ENCODE assay signal across 18 mouse cellular contexts in the genomic region with DNA sequence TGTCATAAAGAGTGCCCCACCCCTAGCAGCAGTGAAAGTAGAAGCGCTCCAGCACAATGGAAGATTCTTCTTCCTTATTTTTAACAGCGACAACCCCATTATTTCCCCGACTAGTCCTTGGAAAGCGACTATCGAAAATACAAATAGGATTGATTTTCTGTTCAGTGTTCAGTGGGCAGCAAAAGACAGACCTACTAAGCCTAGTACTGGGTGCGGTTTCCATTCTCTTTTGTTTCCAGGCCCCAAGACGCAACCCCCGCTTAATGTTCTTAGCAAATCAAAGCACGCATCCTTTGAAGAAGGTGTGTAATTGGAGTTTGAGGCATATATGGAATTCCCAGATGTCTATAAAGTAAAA. TPM values are rescaled to one million over a fixed set of nuclear protein-coding genes. Genes with fewer than 3 reads are reported as not detected.
DNase-seq lines count a peak whose midpoint lies in the region; ATAC-seq lines count a peak whose summit lies in the region.
"Had no signal": no experiment of that assay in that cellular context is flagged by ENCODE, and none has a peak within 500 bp of the region (broad histone marks: within the 10 kb centered on the region; RNA-seq: fewer than 3 reads in every experiment).

No protein-coding gene starts in this region.

- no peaks in the 10 kb centered on the region for H3K36me3 ChIP-seq in heart, embryonic 14.5 days (ENCODE audit: control insufficient read depth, insufficient read depth, low read length)
- no peaks in the 10 kb centered on the region for H3K36me3 ChIP-seq in heart, embryonic 10.5 days
- H3K36me3 ChIP-seq in embryonic facial prominence, embryonic 13.5 days: no peaks in the 10 kb centered on the region
- no peaks in the 10 kb centered on the region for H3K36me3 ChIP-seq in limb, embryonic 15.5 days
- H3K36me3 ChIP-seq: forebrain, embryonic 15.5 days had no signal

- no peak overlapping the region for H3K9ac ChIP-seq in heart, embryonic 14.5 days (ENCODE audit: low read length)
- H3K9ac ChIP-seq in embryonic facial prominence, embryonic 13.5 days: peak overlapping the region; percentile 91
- peak overlapping the region; percentile 18; the same call in 1 of the 2 replicates for H3K9ac ChIP-seq in limb, embryonic 15.5 days
- H3K9ac ChIP-seq: forebrain, embryonic 15.5 days had no signal

- H3K27ac ChIP-seq in heart, embryonic 14.5 days (replicated peaks in 1 of 2; ENCODE audit: control insufficient read depth in 1 of 2, insufficient read depth in 1 of 2, low read depth in 2 of 2, low read length in 2 of 2): no peak overlapping the region
- H3K27ac ChIP-seq in heart, embryonic 10.5 days: no peak overlapping the region
- no peak overlapping the region for H3K27ac ChIP-seq in brown adipose tissue, adult 24 weeks (replicated peaks; ENCODE audit: low read depth, low read length)
- peak overlapping the region; percentile 98 for H3K27ac ChIP-seq in embryonic facial prominence, embryonic 13.5 days
- peak overlapping the region; percentile 84 for H3K27ac ChIP-seq in limb, embryonic 15.5 days
- H3K27ac ChIP-seq: forebrain, embryonic 15.5 days had no signal

- H3K4me2 ChIP-seq in heart, embryonic 14.5 days (ENCODE audit: low read length): peak overlapping the region; percentile 22
- peak overlapping the region; percentile 76 for H3K4me2 ChIP-seq in embryonic facial prominence, embryonic 13.5 days
- H3K4me2 ChIP-seq in limb, embryonic 15.5 days: peak overlapping the region; percentile 36
- H3K4me2 ChIP-seq: forebrain, embryonic 15.5 days had no signal

- 39% methylated on average over 9 of the region's 9 CpGs for whole genome bisulfite sequencing in heart, embryonic 14.5 days
- 27% methylated on average over 9 of the region's 9 CpGs for WGBS in heart, embryonic 10.5 days
- WGBS in embryonic facial prominence, embryonic 13.5 days: 5% methylated on average over 9 of the region's 9 CpGs
- 17% methylated on average over 9 of the region's 9 CpGs for WGBS in limb, embryonic 15.5 days

- no peak overlapping the region for H3K4me3 ChIP-seq in heart, embryonic 14.5 days (ENCODE audit: control insufficient read depth in 1 of 2, insufficient read depth in 1 of 2, low read depth in 1 of 2, low read length in 2 of 2)
- H3K4me3 ChIP-seq in heart, embryonic 10.5 days: no peak overlapping the region
- 0 out of 2 replicates have a peak overlapping the region, but pooled peaks have one; percentile 6 for H3K4me3 ChIP-seq in brown adipose tissue, adult 24 weeks (ENCODE audit: insufficient read depth, low read depth, low read length)
- H3K4me3 ChIP-seq in embryonic facial prominence, embryonic 13.5 days: peak overlapping the region; percentile 90
- peak overlapping the region; percentile 36 for H3K4me3 ChIP-seq in limb, embryonic 15.5 days
- H3K4me3 ChIP-seq: forebrain, embryonic 15.5 days had no signal

- H3K4me1 ChIP-seq in heart, embryonic 14.5 days (ENCODE audit: control insufficient read depth in 2 of 2, insufficient read depth in 2 of 2, low read length in 2 of 2): peaks cover 0 to 14% of the 10 kb centered on the region in 2 experiments; a peak in 3 of 4 replicates
- peaks cover 27% of the 10 kb centered on the region for H3K4me1 ChIP-seq in heart, embryonic 10.5 days
- H3K4me1 ChIP-seq in brown adipose tissue, adult 24 weeks (ENCODE audit: control insufficient read depth, insufficient read depth, insufficient read length, low read length): peaks cover 2% of the 10 kb centered on the region; the same call in 1 of the 2 replicates
- H3K4me1 ChIP-seq in embryonic facial prominence, embryonic 13.5 days: peaks cover 50% of the 10 kb centered on the region
- H3K4me1 ChIP-seq in limb, embryonic 15.5 days: peaks cover 34% of the 10 kb centered on the region

- ATAC-seq in heart, embryonic 14.5 days (ENCODE audit: insufficient number of reproducible peaks, insufficient read depth, low FRiP score, low read depth): no peak
- no peak for ATAC-seq in embryonic facial prominence, embryonic 13.5 days (ENCODE audit: insufficient number of reproducible peaks, insufficient read depth, low FRiP score, low TSS enrichment, low read depth)
- no peak for ATAC-seq in limb, embryonic 15.5 days (ENCODE audit: insufficient number of reproducible peaks, low FRiP score, low TSS enrichment, low read depth)
- ATAC-seq: CD4-positive, CD25-positive, alpha-beta regulatory T cell, adult 4 months; forebrain, embryonic 15.5 days; intestine, embryonic 16.5 days had no signal

- H3K9me3 ChIP-seq in heart, embryonic 14.5 days (ENCODE audit: control insufficient read depth, low read length): no peaks in the 10 kb centered on the region
- H3K9me3 ChIP-seq in heart, embryonic 10.5 days: no peaks in the 10 kb centered on the region
- H3K9me3 ChIP-seq in embryonic facial prominence, embryonic 13.5 days: no peaks in the 10 kb centered on the region
- H3K9me3 ChIP-seq in limb, embryonic 15.5 days: no peaks in the 10 kb centered on the region
- H3K9me3 ChIP-seq: forebrain, embryonic 15.5 days had no signal

- no peak for DNase-seq in heart, embryonic 10.5 days (ENCODE audit: low spot score)
- no peak for DNase-seq in kidney, adult 9 months
- no peak for DNase-seq in spleen, postnatal 10 days (ENCODE audit: low spot score in 2 of 2)
- DNase-seq: adrenal gland, postnatal 36 days; cerebellum, adult 11 months; kidney, postnatal 10 days; lung, postnatal 36 days; right cerebral cortex, postnatal 25 days; thymus, adult 18-20 months had no signal

- H3K27me3 ChIP-seq in heart, embryonic 14.5 days (ENCODE audit: control insufficient read depth, insufficient read depth, low read length): peaks cover 82% of the 10 kb centered on the region
- peaks cover 91% of the 10 kb centered on the region for H3K27me3 ChIP-seq in heart, embryonic 10.5 days (ENCODE audit: insufficient read depth, poor library complexity, severe bottlenecking)
- H3K27me3 ChIP-seq in embryonic facial prominence, embryonic 13.5 days: peaks cover 26% of the 10 kb centered on the region
- H3K27me3 ChIP-seq in limb, embryonic 15.5 days: peaks cover 31% of the 10 kb centered on the region

RNA-seq across cellular contexts. Expression of a gene that starts 5.3 kb away (rescaled TPM):
- 3.8 and 6.3 TPM in 2 replicates for polyA plus RNA-seq in heart, embryonic 14.5 days (2014; fragmentation: Nextera tagmentation; extraction: Ambion mirVana)
- 7.5 and 17.4 TPM in 2 replicates for polyA plus RNA-seq in heart, embryonic 10.5 days (2016; fragmentation: Nextera tagmentation; extraction: Ambion mirVana)
- 20.2 and 23.3 TPM in 2 replicates for polyA plus RNA-seq in brown adipose tissue, adult 24 weeks (2012; ENCODE audit: insufficient read depth, insufficient read length, missing spikeins)
- 56.1 and 63.1 TPM in 2 replicates for polyA plus RNA-seq in embryonic facial prominence, embryonic 13.5 days (2015; fragmentation: Nextera tagmentation; extraction: Ambion mirVana)
- 27.9 and 43.7 TPM in 2 replicates for polyA plus RNA-seq in limb, embryonic 15.5 days (2015; fragmentation: Nextera tagmentation; extraction: Ambion mirVana)
- polyA plus RNA-seq: CD4-positive, CD25-positive, alpha-beta regulatory T cell, adult 4 months had no signal

RNA-seq across cellular contexts. Expression of a gene that starts 34.5 kb away (rescaled TPM):
- not detected in 2 replicates for polyA plus RNA-seq in heart, embryonic 14.5 days (2014; fragmentation: Nextera tagmentation; extraction: Ambion mirVana)
- polyA plus RNA-seq in heart, embryonic 10.5 days (2016; fragmentation: Nextera tagmentation; extraction: Ambion mirVana): not detected in 2 replicates
- not detected in 2 replicates for polyA plus RNA-seq in brown adipose tissue, adult 24 weeks (2012; ENCODE audit: insufficient read depth, insufficient read length, missing spikeins)
- polyA plus RNA-seq in embryonic facial prominence, embryonic 13.5 days (2015; fragmentation: Nextera tagmentation; extraction: Ambion mirVana): not detected in 2 replicates
- not detected in 2 replicates for polyA plus RNA-seq in limb, embryonic 15.5 days (2015; fragmentation: Nextera tagmentation; extraction: Ambion mirVana)
- polyA plus RNA-seq: CD4-positive, CD25-positive, alpha-beta regulatory T cell, adult 4 months; forebrain, embryonic 15.5 days; heart, postnatal 0 days; intestine, embryonic 16.5 days; liver, embryonic 16.5 days had no signal

Comparison
In these comparisons a context has a peak if more than half of its experiments do, and no peak if none do; other contexts are left out.
1. H3K27ac ChIP-seq: peak in embryonic facial prominence, embryonic 13.5 days (single experiment) and limb, embryonic 15.5 days (single experiment); none in heart, embryonic 14.5 days (0 of 2), heart, embryonic 10.5 days (single experiment) and brown adipose tissue, adult 24 weeks (single experiment).
2. H3K4me2 ChIP-seq: peak in every context shown above with its lines; median percentile 76 in embryonic facial prominence, embryonic 13.5 days; 36 in limb, embryonic 15.5 days; 22 in heart, embryonic 14.5 days.
3. H3K4me3 ChIP-seq: peak in brown adipose tissue, adult 24 weeks (single experiment), embryonic facial prominence, embryonic 13.5 days (single experiment) and limb, embryonic 15.5 days (single experiment); none in heart, embryonic 14.5 days (0 of 2) and heart, embryonic 10.5 days (single experiment).